Mouse (Mus musculus) liver, adult 2 months (tissue): ENCODE measurements around the gene Podxl2.

Source experiments
- CTCF ChIP-seq: fragments of 200-500 bp; IDR thresholded peaks from 2 replicates; pipeline ENCODE4 v1.5.1; 2011; ENCODE audit warnings: low read depth, low read length, control low read depth
- POLR2A ChIP-seq: fragments of 200-500 bp; IDR thresholded peaks from 2 replicates; pipeline ENCODE4 v1.6.1; 2011; ENCODE audit warnings: low read length, control low read depth; ENCODE audit not compliant: insufficient read depth; ENCODE audit errors: extremely low read depth

DNA sequence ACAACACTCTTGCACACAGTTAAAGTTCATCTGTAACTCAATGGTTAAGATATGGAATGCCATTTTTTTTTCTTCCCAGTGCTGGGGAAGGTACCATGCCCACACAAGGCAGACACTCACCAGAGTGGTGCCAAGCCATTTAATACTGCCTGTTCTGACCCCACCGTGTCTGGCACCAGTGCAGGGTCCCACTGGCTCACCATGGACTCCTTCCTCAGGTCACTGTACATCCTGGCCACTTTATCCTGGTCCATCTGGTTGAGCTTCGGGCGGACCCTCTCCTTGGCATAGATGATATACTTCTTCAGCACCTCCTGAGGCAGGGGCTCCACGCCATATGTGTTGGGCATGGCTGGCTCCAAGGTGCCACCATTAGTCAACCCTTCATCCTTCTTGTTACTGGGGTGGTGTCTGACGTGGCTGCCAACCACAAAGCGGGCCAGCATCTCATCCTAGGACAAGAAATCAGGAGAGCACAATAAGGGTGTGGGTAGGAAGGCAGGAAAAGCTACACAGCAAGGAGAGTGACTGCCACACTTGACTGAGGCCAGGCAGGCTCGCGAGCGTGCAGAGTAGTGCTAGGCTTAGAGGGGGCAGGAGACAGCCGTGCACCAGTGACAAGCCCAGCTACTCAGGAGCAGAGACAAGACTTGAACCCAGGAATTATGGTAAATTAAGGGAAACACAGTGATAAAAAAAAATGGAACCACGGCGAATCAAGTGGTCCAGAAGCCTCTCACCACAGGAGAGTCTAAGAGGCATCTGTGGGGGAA is 11.0 kb upstream of the Podxl2 start:
- TF ChIP-seq CTCF = no peak
- TF ChIP-seq POLR2A = no peak
